Mouse (Mus musculus) forebrain, embryonic 15.5 days (tissue): Measurements from ENCODE around the gene Cabp2. TPM values are rescaled to one million over a fixed set of nuclear protein-coding genes. Genes with fewer than 3 reads are reported as not detected.
"Not testable (repeated sequence)": the region's sequence is repeated elsewhere in the genome, so short reads cannot be mapped to it uniquely, and the experiment has no call there.

Source experiments
- ATAC-seq: fragments of 200-750 bp; cut with Nextera tagmentation; replicated peaks from 2 replicates; pipeline ENCODE4 v1.8.0; 2017; ENCODE audit warnings: mild to moderate bottlenecking, moderate TSS enrichment, moderate library complexity
- H3K27ac ChIP-seq: fragments of 300-500 bp; sonication (generic); replicated peaks from 2 replicates; pipeline ENCODE4 v1.5.1; 2015; ENCODE audit warnings: mild to moderate bottlenecking, inconsistent platforms
- H3K27me3 ChIP-seq: fragments of 300-500 bp; sonication (generic); 2 replicates; pipeline ENCODE4 v1.6.1; 2015; ENCODE audit warnings: inconsistent platforms
- H3K36me3 ChIP-seq: fragments of 300-500 bp; sonication (generic); 2 replicates; pipeline ENCODE4 v1.6.1; 2015; ENCODE audit warnings: mild to moderate bottlenecking, inconsistent platforms
- H3K4me1 ChIP-seq: fragments of 300-500 bp; sonication (generic); 2 replicates; pipeline ENCODE4 v1.6.1; 2015; ENCODE audit warnings: inconsistent platforms
- H3K4me2 ChIP-seq: fragments of 300-500 bp; sonication (generic); replicated peaks from 2 replicates; pipeline ENCODE4 v1.6.1; 2015; ENCODE audit warnings: mild to moderate bottlenecking, inconsistent platforms
- H3K4me3 ChIP-seq: fragments of 300-500 bp; sonication (generic); 2 replicates; pipeline ENCODE4 v1.5.1; 2015; ENCODE audit warnings: mild to moderate bottlenecking, inconsistent platforms
- H3K9ac ChIP-seq: fragments of 300-500 bp; sonication (generic); replicated peaks from 2 replicates; pipeline ENCODE4 v1.6.1; 2015; ENCODE audit warnings: mild to moderate bottlenecking, inconsistent platforms
- H3K9me3 ChIP-seq: fragments of 300-500 bp; sonication (generic); 2 replicates; pipeline ENCODE4 v1.6.1; 2016; ENCODE audit warnings: inconsistent platforms
- WGBS: fragments of 180-500 bp; shearing (Covaris S2); methylation state at CpG from one replicate; pipeline ENCODE4 v1.1.7; 2015; ENCODE audit warnings: mixed read lengths; 5-methylcytosine and 5-hydroxymethylcytosine counted together
- polyA plus RNA-seq: library from polyadenylated mRNA; unstranded; fragments of >200 nt; fragmentation: Nextera tagmentation; extraction: Ambion mirVana; gene quantifications from 2 replicates; pipeline ENCODE4 v1.2.1, GENCODE M21; 2015

Cabp2 gene
- polyA plus RNA-seq, 1 experiment from 2014 or later = not detected

DNA sequence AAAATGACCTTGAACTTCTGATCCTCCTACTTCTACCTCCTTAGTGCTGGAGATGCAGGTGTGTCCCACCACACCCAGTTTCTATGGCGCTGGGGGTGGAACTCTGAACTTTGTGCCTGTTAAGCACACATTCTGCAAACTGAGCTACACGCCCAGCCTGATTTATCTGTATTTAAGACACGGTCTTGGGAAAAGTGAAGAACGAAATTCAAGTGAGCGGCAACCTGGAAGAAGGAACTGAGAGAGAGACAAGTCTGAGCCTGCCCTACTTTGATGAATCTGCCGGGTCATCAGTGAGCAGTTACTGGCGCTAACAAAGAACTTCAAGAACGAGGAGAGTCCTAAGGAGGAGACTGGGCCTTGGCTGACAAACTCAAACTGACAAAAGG is 34.5 kb upstream of the Cabp2 start:
- Histone ChIP-seq H3K9ac (no peak overlapping the region), H3K27ac (no peak overlapping the region), H3K36me3 (no peaks in the 10 kb centered on the region), H3K4me3 (no peak overlapping the region), H3K4me1 (peaks cover 3% of the 10 kb centered on the region; the same call in 1 of the 2 replicates), H3K27me3 (no peaks in the 10 kb centered on the region), H3K4me2 (no peak overlapping the region), H3K9me3 (no peaks in the 10 kb centered on the region)
- no peak for ATAC-seq
- 86% methylated on average over 8 of the region's 8 CpGs for WGBS

GRCm38 (mm10) chr19:4047859-4048258 is 33.5 kb upstream of the Cabp2 start:
- ATAC-seq = no peak
- H3K4me2 ChIP-seq = no peak overlapping the region
- no peak overlapping the region for H3K27ac ChIP-seq
- no peaks in the 10 kb centered on the region for H3K27me3 ChIP-seq
- no peaks in the 10 kb centered on the region for H3K36me3 ChIP-seq
- peaks cover 3% of the 10 kb centered on the region; the same call in 1 of the 2 replicates for H3K4me1 ChIP-seq
- no peak overlapping the region for H3K4me3 ChIP-seq
- H3K9ac ChIP-seq = no peak overlapping the region
- H3K9me3 ChIP-seq = no peaks in the 10 kb centered on the region
- WGBS = 9% methylated on average over 4 of the region's 4 CpGs

GRCm38 (mm10) chr19:4049069-4049468 is 32.3 kb upstream of the Cabp2 start:
- not testable (repeated sequence) for ATAC-seq, H3K27me3 ChIP-seq, H3K27ac ChIP-seq, H3K36me3 ChIP-seq, H3K4me1 ChIP-seq, H3K4me2 ChIP-seq, H3K4me3 ChIP-seq, H3K9me3 ChIP-seq, H3K9ac ChIP-seq
- 78% methylated on average over 5 of the region's 5 CpGs for WGBS

- Histone ChIP-seq H3K4me3 (no peak overlapping the region), H3K4me1 (peaks cover 3% of the 10 kb centered on the region; the same call in 1 of the 2 replicates), H3K36me3 (no peaks in the 10 kb centered on the region), H3K9me3 (no peaks in the 10 kb centered on the region), H3K27me3 (no peaks in the 10 kb centered on the region), H3K4me2 (no peak overlapping the region), H3K27ac (no peak overlapping the region), H3K9ac (no peak overlapping the region)
- ATAC-seq = no peak
- WGBS = 95% methylated on average over 5 of the region's 5 CpGs
Measured at GRCm38 (mm10) chr19:4051016-4051415, 30.4 kb upstream of the Cabp2 start.

- Histone ChIP-seq H3K9me3 (no peaks in the 10 kb centered on the region), H3K9ac (no peak overlapping the region), H3K4me2 (no peak overlapping the region), H3K4me3 (no peak overlapping the region), H3K27me3 (no peaks in the 10 kb centered on the region), H3K27ac (no peak overlapping the region), H3K36me3 (no peaks in the 10 kb centered on the region), H3K4me1 (no peaks in the 10 kb centered on the region)
- 53% methylated on average over 10 of the region's 10 CpGs for WGBS
- no peak for ATAC-seq
Measured at GRCm38 (mm10) chr19:4051741-4052515, 29.4 kb upstream of the Cabp2 start.

DNA sequence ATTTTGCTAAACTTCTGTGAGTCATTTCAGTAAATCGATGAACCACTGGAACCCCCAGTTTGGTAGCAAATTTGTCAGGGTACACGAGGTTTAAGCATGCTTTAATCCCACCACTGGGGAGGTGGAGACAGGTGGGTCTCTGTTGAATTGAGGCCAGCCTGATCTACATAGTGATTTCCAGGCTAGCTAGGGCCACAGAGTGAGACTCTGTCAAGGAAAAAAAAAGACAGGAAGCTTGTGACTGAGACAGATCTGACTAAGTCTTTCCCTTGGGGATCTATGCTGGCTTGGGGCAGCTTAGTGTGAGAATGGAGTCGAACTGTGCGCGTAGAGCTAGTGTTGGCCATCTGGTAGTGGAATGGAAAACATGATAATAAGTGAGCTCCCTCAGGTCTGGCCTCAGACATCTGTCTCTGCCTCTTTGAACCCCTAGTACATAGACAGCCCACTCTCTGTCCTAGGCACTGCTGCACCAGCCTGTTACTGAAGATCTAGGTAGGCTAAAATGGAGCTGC is 28.8 kb upstream of the Cabp2 start:
- Histone ChIP-seq H3K4me1 (no peaks in the 10 kb centered on the region), H3K4me2 (no peak overlapping the region), H3K36me3 (no peaks in the 10 kb centered on the region), H3K9me3 (no peaks in the 10 kb centered on the region), H3K27me3 (no peaks in the 10 kb centered on the region), H3K4me3 (no peak overlapping the region), H3K27ac (no peak overlapping the region), H3K9ac (no peak overlapping the region)
- WGBS = 84% methylated on average over 5 of the region's 5 CpGs
- no peak for ATAC-seq

- Histone ChIP-seq H3K27ac (no peak overlapping the region), H3K27me3 (no peaks in the 10 kb centered on the region), H3K4me1 (no peaks in the 10 kb centered on the region), H3K9me3 (no peaks in the 10 kb centered on the region), H3K36me3 (no peaks in the 10 kb centered on the region), H3K4me3 (no peak overlapping the region), H3K9ac (no peak overlapping the region), H3K4me2 (no peak overlapping the region)
- ATAC-seq = no peak
- 88% methylated on average over 5 of the region's 5 CpGs for WGBS
Measured at GRCm38 (mm10) chr19:4054613-4055012, 26.8 kb upstream of the Cabp2 start.

DNA sequence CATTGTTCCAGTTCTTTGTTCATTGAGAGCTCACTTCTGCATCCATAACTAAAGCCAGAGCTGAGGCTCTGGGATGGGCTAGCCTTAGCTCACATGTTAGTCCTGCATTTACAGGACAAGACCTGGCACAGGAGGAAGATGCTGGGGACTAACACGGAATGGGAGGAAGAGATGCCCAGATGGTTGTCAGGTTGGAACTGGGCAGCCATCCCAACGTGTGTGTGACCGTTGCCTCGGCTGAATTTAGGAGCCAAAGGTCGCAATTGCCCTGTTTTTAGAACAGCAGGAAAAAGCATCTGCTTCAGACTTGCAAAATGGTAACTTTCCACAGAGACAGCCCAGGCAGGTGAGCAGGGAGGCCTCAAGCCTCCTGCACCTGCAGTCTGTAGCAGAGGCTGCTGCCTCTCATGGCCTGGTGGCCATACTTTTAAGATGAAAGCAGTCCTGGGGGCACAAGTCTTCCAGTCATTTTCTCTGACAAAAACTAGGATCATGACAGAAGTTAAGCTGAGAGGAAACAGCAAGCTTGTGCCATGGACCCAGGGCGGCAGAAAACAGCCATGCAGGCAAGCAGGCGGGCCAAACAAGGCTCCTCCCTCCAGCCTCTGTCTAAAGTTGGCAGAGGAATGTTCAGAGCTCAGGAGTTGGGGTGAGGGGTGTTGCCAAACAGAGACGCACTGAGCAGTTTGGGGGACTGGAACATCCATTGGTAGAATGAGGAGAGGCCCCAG is 26.0 kb upstream of the Cabp2 start:
- H3K27ac ChIP-seq = no peak overlapping the region
- H3K4me2 ChIP-seq = no peak overlapping the region
- H3K4me1 ChIP-seq = no peaks in the 10 kb centered on the region
- H3K4me3 ChIP-seq = no peak overlapping the region
- H3K27me3 ChIP-seq = no peaks in the 10 kb centered on the region
- H3K36me3 ChIP-seq = no peaks in the 10 kb centered on the region
- ATAC-seq = no peak
- no peaks in the 10 kb centered on the region for H3K9me3 ChIP-seq
- H3K9ac ChIP-seq = no peak overlapping the region
- WGBS = 74% methylated on average over 8 of the region's 8 CpGs

DNA sequence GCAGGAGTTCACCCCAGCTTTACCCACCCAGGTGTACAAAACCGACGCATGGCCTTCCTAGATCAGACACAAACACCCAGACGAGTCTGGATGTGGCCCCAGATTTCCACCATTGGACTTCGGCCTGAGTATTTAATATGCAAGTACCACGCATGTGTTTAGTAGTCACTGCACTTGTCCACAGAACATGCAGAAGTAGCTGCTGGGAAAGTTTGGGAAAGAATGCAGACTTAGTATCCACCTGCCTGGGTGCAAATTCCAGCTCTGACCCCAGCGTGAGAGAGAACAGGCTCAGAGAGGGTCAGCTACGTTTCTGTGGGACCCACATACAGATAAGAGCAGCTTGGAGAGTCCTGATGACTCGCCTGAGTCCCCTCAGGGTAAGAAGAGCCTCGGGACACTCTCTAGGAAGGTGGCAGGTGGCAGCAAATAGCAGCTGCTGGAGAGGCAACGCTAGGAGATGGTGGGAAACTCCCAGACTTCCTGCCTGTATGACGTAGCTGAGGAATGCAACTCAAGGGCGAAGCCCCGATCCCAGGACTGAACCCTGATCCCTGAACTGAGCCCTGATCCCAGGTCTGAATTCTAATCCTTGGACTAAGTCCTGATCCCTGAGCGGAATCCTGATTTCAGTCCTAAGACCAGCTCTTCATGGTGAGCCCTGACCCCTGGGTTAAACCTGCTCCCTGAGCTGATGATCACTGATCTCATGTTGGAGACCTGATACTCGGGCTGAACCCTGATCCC is 25.3 kb upstream of the Cabp2 start:
- no peak for ATAC-seq
- no peaks in the 10 kb centered on the region for H3K27me3 ChIP-seq
- no peaks in the 10 kb centered on the region for H3K9me3 ChIP-seq
- no peaks in the 10 kb centered on the region for H3K36me3 ChIP-seq
- WGBS = 66% methylated on average over 15 of the region's 15 CpGs
- H3K27ac ChIP-seq = no peak overlapping the region
- no peaks in the 10 kb centered on the region for H3K4me1 ChIP-seq
- H3K4me3 ChIP-seq = no peak overlapping the region
- no peak overlapping the region for H3K4me2 ChIP-seq
- no peak overlapping the region for H3K9ac ChIP-seq

DNA sequence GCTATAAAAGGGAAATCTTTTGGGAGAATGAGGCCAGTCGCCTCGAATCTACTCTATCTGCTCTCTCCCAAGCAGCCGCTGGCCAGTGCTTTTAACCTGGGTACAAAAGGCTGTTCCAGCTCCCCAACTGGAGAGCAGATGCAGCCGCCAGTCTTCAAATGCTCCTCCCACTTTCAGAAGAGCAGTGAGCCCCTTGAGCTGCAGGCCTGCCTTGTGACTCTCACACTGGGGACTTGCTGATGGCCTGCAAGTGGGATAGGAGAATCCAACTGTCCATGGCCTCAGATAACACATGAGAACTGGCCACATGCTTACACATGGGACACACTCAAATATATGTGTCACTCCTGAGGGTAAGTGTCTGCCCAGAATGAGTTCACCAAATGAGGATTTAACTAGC is 24.7 kb upstream of the Cabp2 start:
- no peaks in the 10 kb centered on the region for H3K4me1 ChIP-seq
- H3K27me3 ChIP-seq = no peaks in the 10 kb centered on the region
- no peak for ATAC-seq
- no peak overlapping the region for H3K27ac ChIP-seq
- H3K9ac ChIP-seq = no peak overlapping the region
- H3K4me3 ChIP-seq = no peak overlapping the region
- WGBS = 28% methylated on average over 4 of the region's 4 CpGs
- H3K36me3 ChIP-seq = no peaks in the 10 kb centered on the region
- no peak overlapping the region for H3K4me2 ChIP-seq
- no peaks in the 10 kb centered on the region for H3K9me3 ChIP-seq

DNA sequence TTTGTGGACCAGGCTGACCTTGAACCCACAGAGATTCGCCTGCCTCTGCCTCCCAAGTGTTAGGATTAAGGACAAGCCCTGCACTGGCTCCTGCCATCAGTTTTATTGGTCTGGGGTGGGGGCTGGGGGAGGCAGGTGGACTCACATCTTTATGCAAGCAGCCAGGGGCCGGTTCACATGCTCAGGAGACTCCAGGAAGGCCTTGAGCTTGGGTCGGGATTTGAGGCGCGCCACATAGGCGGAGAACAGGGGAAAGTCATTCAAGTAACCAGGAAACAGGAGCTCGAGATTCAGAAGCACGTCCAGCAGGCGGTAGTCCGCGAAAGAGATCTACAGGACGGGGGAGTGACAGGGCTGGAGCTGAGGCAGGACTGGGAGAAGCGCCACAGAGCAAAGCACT is 24.0 kb upstream of the Cabp2 start:
- no peak overlapping the region for H3K27ac ChIP-seq
- WGBS = 83% methylated on average over 13 of the region's 13 CpGs

GRCm38 (mm10) chr19:4057962-4058361 is 23.4 kb upstream of the Cabp2 start:
- no peak overlapping the region for H3K4me2 ChIP-seq
- no peaks in the 10 kb centered on the region for H3K4me1 ChIP-seq
- WGBS = 93% methylated on average over 7 of the region's 7 CpGs
- no peak overlapping the region for H3K27ac ChIP-seq
- no peak overlapping the region for H3K4me3 ChIP-seq
- H3K9ac ChIP-seq = no peak overlapping the region
- no peaks in the 10 kb centered on the region for H3K36me3 ChIP-seq
- no peaks in the 10 kb centered on the region for H3K9me3 ChIP-seq
- ATAC-seq = no peak
- no peaks in the 10 kb centered on the region for H3K27me3 ChIP-seq

More for the DNA sequence above, 24.0 kb upstream of the Cabp2 start:
- H3K4me1 ChIP-seq = no peaks in the 10 kb centered on the region
- no peak overlapping the region for H3K9ac ChIP-seq
- no peaks in the 10 kb centered on the region for H3K9me3 ChIP-seq
- no peaks in the 10 kb centered on the region for H3K27me3 ChIP-seq
- no peak for ATAC-seq
- H3K36me3 ChIP-seq = no peaks in the 10 kb centered on the region
- H3K4me2 ChIP-seq = no peak overlapping the region
- H3K4me3 ChIP-seq = no peak overlapping the region
